Mouse (Mus musculus): Measurements from ENCODE around the gene Stx1a. TPM values are rescaled to one million over a fixed set of nuclear protein-coding genes. Genes with fewer than 3 reads are reported as not detected.
A peak's percentile ranks its signal among the peaks of the same experiment; 100 is the strongest.

The Stx1a gene
- polyA plus RNA-seq (2016; fragmentation: Nextera tagmentation; extraction: Ambion mirVana), result 27.8 and 29.3 TPM in 2 replicates

- Histone ChIP-seq H3K9me3 (no peaks in the 10 kb centered on the region), H3K4me2 (replicated peaks) (peak within 1 kb of the TSS; percentile 92), H3K36me3 (no peaks in the 10 kb centered on the region), H3K27me3 (peaks cover 12% of the 10 kb centered on the region), H3K4me3 (peak within 1 kb of the TSS; percentile 66), H3K4me1 (peaks cover 10% of the 10 kb centered on the region), H3K9ac (replicated peaks) (peak within 1 kb of the TSS; percentile 59), H3K27ac (replicated peaks) (no peak within 1 kb of the TSS)
- 1% methylated on average over 61 of the region's 61 CpGs for WGBS
- peak; percentile 97 for ATAC-seq (ENCODE audit: low FRiP score, low read depth)
Measured at GRCm38 (mm10) chr5:135023344-135024173, at the start of gene Stx1a. Gene Stx1a, plus strand, starts transcription at chr5:135023482.

GRCm38 (mm10) chr5:134973526-134973925, 49.8 kb upstream of the Stx1a start:
- 83% methylated on average over 7 of the region's 7 CpGs for WGBS
- ATAC-seq (ENCODE audit: low FRiP score, low read depth), result no peak

GRCm38 (mm10) chr5:134974294-134974693, 49.0 kb upstream of the Stx1a start:
- no peaks in the 10 kb centered on the region for H3K27me3 ChIP-seq
- H3K36me3 ChIP-seq, result no peaks in the 10 kb centered on the region
- ATAC-seq (ENCODE audit: low FRiP score, low read depth), result no peak
- no peak overlapping the region for H3K27ac ChIP-seq (replicated peaks)
- WGBS, result 74% methylated on average over 7 of the region's 7 CpGs
- H3K4me3 ChIP-seq, result no peak overlapping the region
- no peaks in the 10 kb centered on the region for H3K9me3 ChIP-seq
- no peak overlapping the region for H3K9ac ChIP-seq (replicated peaks)
- no peak overlapping the region for H3K4me2 ChIP-seq (replicated peaks)
- H3K4me1 ChIP-seq, result no peaks in the 10 kb centered on the region

More at GRCm38 (mm10) chr5:134973526-134973925, 49.8 kb upstream of the Stx1a start:
- H3K27me3 ChIP-seq, result no peaks in the 10 kb centered on the region
- H3K36me3 ChIP-seq, result no peaks in the 10 kb centered on the region
- H3K27ac ChIP-seq (replicated peaks), result no peak overlapping the region
- no peaks in the 10 kb centered on the region for H3K4me1 ChIP-seq
- H3K4me2 ChIP-seq (replicated peaks), result no peak overlapping the region
- no peak overlapping the region for H3K4me3 ChIP-seq
- no peak overlapping the region for H3K9ac ChIP-seq (replicated peaks)
- no peaks in the 10 kb centered on the region for H3K9me3 ChIP-seq

GRCm38 (mm10) chr5:134974921-134975320, 48.4 kb upstream of the Stx1a start:
- Histone ChIP-seq H3K36me3 (no peaks in the 10 kb centered on the region), H3K4me2 (replicated peaks) (no peak overlapping the region), H3K9ac (replicated peaks) (no peak overlapping the region), H3K9me3 (no peaks in the 10 kb centered on the region), H3K4me3 (no peak overlapping the region), H3K4me1 (no peaks in the 10 kb centered on the region), H3K27me3 (no peaks in the 10 kb centered on the region), H3K27ac (replicated peaks) (no peak overlapping the region)
- ATAC-seq (ENCODE audit: low FRiP score, low read depth), result no peak
- 50% methylated on average over 2 of the region's 2 CpGs for WGBS

- H3K4me1 ChIP-seq, result no peaks in the 10 kb centered on the region
- H3K27me3 ChIP-seq, result no peaks in the 10 kb centered on the region
- no peak for ATAC-seq (ENCODE audit: low FRiP score, low read depth)
- no peak overlapping the region for H3K4me2 ChIP-seq (replicated peaks)
- no peak overlapping the region for H3K27ac ChIP-seq (replicated peaks)
- WGBS, result 88% methylated on average over 2 of the region's 2 CpGs
- H3K36me3 ChIP-seq, result no peaks in the 10 kb centered on the region
- no peaks in the 10 kb centered on the region for H3K9me3 ChIP-seq
- no peak overlapping the region for H3K9ac ChIP-seq (replicated peaks)
- no peak overlapping the region for H3K4me3 ChIP-seq
Measured at GRCm38 (mm10) chr5:134976164-134976563, 47.1 kb upstream of the Stx1a start.

- 86% methylated on average over 14 of the region's 14 CpGs for WGBS
- Histone ChIP-seq H3K27ac (replicated peaks) (no peak overlapping the region), H3K4me2 (replicated peaks) (no peak overlapping the region), H3K36me3 (no peaks in the 10 kb centered on the region), H3K4me3 (no peak overlapping the region), H3K4me1 (no peaks in the 10 kb centered on the region), H3K27me3 (no peaks in the 10 kb centered on the region), H3K9ac (replicated peaks) (no peak overlapping the region), H3K9me3 (no peaks in the 10 kb centered on the region)
- ATAC-seq (ENCODE audit: low FRiP score, low read depth), result no peak
Measured at GRCm38 (mm10) chr5:134976577-134977250, 46.6 kb upstream of the Stx1a start.

GRCm38 (mm10) chr5:134977837-134978236, 45.4 kb upstream of the Stx1a start:
- 90% methylated on average over 4 of the region's 4 CpGs for WGBS
- no peak for ATAC-seq (ENCODE audit: low FRiP score, low read depth)
- no peak overlapping the region for H3K9ac ChIP-seq (replicated peaks)

GRCm38 (mm10) chr5:134981149-134981548, 42.1 kb upstream of the Stx1a start:
- WGBS, result 75% methylated on average over 10 of the region's 10 CpGs
- Histone ChIP-seq H3K4me3 (no peak overlapping the region), H3K4me1 (peaks cover 18% of the 10 kb centered on the region), H3K36me3 (no peaks in the 10 kb centered on the region), H3K9me3 (no peaks in the 10 kb centered on the region), H3K27ac (replicated peaks) (no peak overlapping the region), H3K27me3 (peaks cover 27% of the 10 kb centered on the region), H3K9ac (replicated peaks) (no peak overlapping the region), H3K4me2 (replicated peaks) (no peak overlapping the region)
- no peak for ATAC-seq (ENCODE audit: low FRiP score, low read depth)

More at GRCm38 (mm10) chr5:134977837-134978236, 45.4 kb upstream of the Stx1a start:
- Histone ChIP-seq H3K4me3 (no peak overlapping the region), H3K27ac (replicated peaks) (no peak overlapping the region), H3K9me3 (no peaks in the 10 kb centered on the region), H3K36me3 (no peaks in the 10 kb centered on the region), H3K27me3 (no peaks in the 10 kb centered on the region), H3K4me2 (replicated peaks) (no peak overlapping the region), H3K4me1 (no peaks in the 10 kb centered on the region)

- no peak overlapping the region for H3K9ac ChIP-seq (replicated peaks)
- 100% methylated on average over 1 of the region's 1 CpGs for WGBS
- no peak overlapping the region for H3K4me2 ChIP-seq (replicated peaks)
- peaks cover 46% of the 10 kb centered on the region for H3K27me3 ChIP-seq
- no peak overlapping the region for H3K27ac ChIP-seq (replicated peaks)
- H3K4me3 ChIP-seq, result no peak overlapping the region
- H3K4me1 ChIP-seq, result peaks cover 28% of the 10 kb centered on the region
- H3K9me3 ChIP-seq, result no peaks in the 10 kb centered on the region
- H3K36me3 ChIP-seq, result no peaks in the 10 kb centered on the region
- ATAC-seq (ENCODE audit: low FRiP score, low read depth), result no peak
Measured at GRCm38 (mm10) chr5:134983111-134983510, 40.2 kb upstream of the Stx1a start.

GRCm38 (mm10) chr5:134983771-134984170, 39.5 kb upstream of the Stx1a start:
- H3K4me3 ChIP-seq, result no peak overlapping the region
- WGBS, result 6% methylated on average over 3 of the region's 3 CpGs
- no peaks in the 10 kb centered on the region for H3K9me3 ChIP-seq
- no peak overlapping the region for H3K4me2 ChIP-seq (replicated peaks)
- no peak for ATAC-seq (ENCODE audit: low FRiP score, low read depth)
- peaks cover 28% of the 10 kb centered on the region for H3K4me1 ChIP-seq
- no peak overlapping the region; the same call in 1 of the 2 replicates for H3K9ac ChIP-seq (replicated peaks)
- H3K27ac ChIP-seq (replicated peaks), result no peak overlapping the region
- H3K36me3 ChIP-seq, result no peaks in the 10 kb centered on the region
- H3K27me3 ChIP-seq, result peaks cover 51% of the 10 kb centered on the region

GRCm38 (mm10) chr5:134985633-134986297, 37.5 kb upstream of the Stx1a start, which contains the start of gene Cldn3:
Gene Cldn3, plus strand, starts transcription at chr5:134986214.
- Histone ChIP-seq H3K4me3 (peak within 1 kb of the TSS; percentile 28), H3K27ac (replicated peaks) (no peak within 1 kb of the TSS), H3K4me2 (replicated peaks) (peak within 1 kb of the TSS; percentile 44), H3K27me3 (peaks cover 64% of the 10 kb centered on the region), H3K9ac (replicated peaks) (0 out of 2 replicates have a peak within 1 kb of the TSS, but pooled peaks have one; percentile 17), H3K4me1 (peaks cover 28% of the 10 kb centered on the region), H3K9me3 (no peaks in the 10 kb centered on the region), H3K36me3 (no peaks in the 10 kb centered on the region)
- WGBS, result 1% methylated on average over 25 of the region's 25 CpGs
- ATAC-seq (ENCODE audit: low FRiP score, low read depth), result peak; percentile 38; the same call in 1 of the 2 replicates
